Mouse (Mus musculus) ES-Bruce4 (cell line): ENCODE measurements around the gene Srek1.

Experiments
- CTCF ChIP-seq: IDR thresholded peaks from one replicate; pipeline ENCODE4 v1.8.1; 2011; ENCODE audit warnings: low read depth, low read length
- EP300 ChIP-seq: IDR thresholded peaks from 2 replicates; pipeline ENCODE4 v1.6.1; 2011; ENCODE audit warnings: low read depth, low read length; ENCODE audit not compliant: insufficient read depth
- POLR2A ChIP-seq: IDR thresholded peaks from one replicate; pipeline ENCODE4 v1.8.1; 2011; ENCODE audit warnings: low read length; ENCODE audit not compliant: insufficient read depth

GRCm38 (mm10) chr13:103770821-103771220, 3.6 kb downstream of the Srek1 start:
- TF ChIP-seq CTCF: no peak
- no peak for TF ChIP-seq EP300
- no peak for TF ChIP-seq POLR2A
